Mouse (Mus musculus) lung, postnatal 0 days (tissue): Measurements from ENCODE around the gene Cdhr1.
A peak's percentile ranks its signal among the peaks of the same experiment; 100 is the strongest.

Experiments
- CTCF ChIP-seq: IDR thresholded peaks from 2 replicates; pipeline ENCODE4 v1.5.1; 2016; ENCODE audit warnings: antibody characterized with exemption, mild to moderate bottlenecking
- EP300 ChIP-seq: IDR thresholded peaks from 2 replicates; pipeline ENCODE4 v1.6.1; 2016; ENCODE audit warnings: antibody characterized with exemption, mild to moderate bottlenecking, control low read depth

DNA sequence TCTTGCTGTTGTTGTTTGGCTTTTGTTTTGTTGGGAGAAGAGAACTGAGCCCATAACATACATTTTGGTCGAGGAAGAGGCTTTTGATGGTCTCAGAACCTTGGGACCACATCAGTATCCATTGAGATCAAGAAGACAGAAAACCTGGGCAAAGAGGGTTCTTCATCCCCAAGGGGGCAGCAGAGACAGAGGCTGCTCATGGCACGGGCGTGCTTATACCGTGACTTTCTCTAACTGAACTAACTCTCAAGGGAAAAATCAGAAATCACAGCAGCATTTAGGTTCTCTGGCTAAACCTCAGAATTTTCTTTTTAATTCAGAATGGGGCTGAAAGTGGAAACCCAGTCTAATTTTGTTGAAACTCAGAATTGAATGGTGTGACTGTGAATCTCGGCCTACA, 63.7 kb downstream of the Cdhr1 start:
- TF ChIP-seq CTCF: 0 out of 2 replicates have a peak, but pooled peaks have one; percentile 14
- no peak for TF ChIP-seq EP300
